Mouse (Mus musculus): ENCODE measurements at regions not wholly inside any gene's neighbourhood (a gene's known extent, or its start where the extent isn't known, plus 50 kb on each side); places are given as distances from the start of the nearest gene placed in this dataset.

DNA sequence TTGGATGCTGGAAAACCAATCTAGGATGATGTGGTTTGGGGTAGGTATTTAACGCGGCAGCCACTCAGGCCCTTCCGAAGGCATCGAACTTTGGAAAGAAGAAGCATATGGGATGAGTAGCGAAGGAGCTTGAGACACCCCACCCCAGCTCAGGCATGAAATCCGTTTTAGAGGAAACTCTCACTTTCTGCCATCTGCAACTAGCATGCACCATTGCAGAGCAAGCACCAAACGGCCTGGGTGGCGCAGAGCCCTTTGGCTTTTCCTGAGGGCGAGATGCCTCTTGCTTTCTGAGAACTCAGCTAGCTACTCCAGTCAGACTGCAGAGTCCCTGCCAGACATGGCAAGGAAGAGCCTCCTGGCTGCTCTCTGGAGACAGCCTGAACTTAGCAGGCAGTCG, 209.9 kb upstream of the Nlrp1b start:
- TF ChIP-seq CTCF (IDR thresholded peaks at IDR 0.05; ENCODE audit: extremely low read depth, insufficient read length, insufficient replicate concordance, low read depth, low read length) = no peak
- no peak for TF ChIP-seq POLR2A (IDR thresholded peaks at IDR 0.05; ENCODE audit: low read depth, low read length)
